Mouse (Mus musculus): ENCODE results near the gene Rtbdn. TPM values are rescaled to one million over a fixed set of nuclear protein-coding genes. Genes with fewer than 3 reads are reported as not detected.

Gene Rtbdn
- polyA plus RNA-seq, 1 experiment from 2014 or later, result 0.31 TPM

Other genes starting within 250 kb of the Rtbdn start
- gene Lyl1, start 245.5 kb upstream of the Rtbdn start, polyA plus RNA-seq (2015; fragmentation: Nextera tagmentation; extraction: Ambion mirVana), result 5.1 and 5.5 TPM in 2 replicates
- 3.1 and 3.7 TPM in 2 replicates for gene G430095P16Rik, start 224.0 kb upstream of the Rtbdn start, polyA plus RNA-seq (2015; fragmentation: Nextera tagmentation; extraction: Ambion mirVana)
- 14.2 and 14.8 TPM in 2 replicates for gene Nfix, start 146.6 kb upstream of the Rtbdn start, polyA plus RNA-seq (2015; fragmentation: Nextera tagmentation; extraction: Ambion mirVana)
- 4.5 and 5.3 TPM in 2 replicates for gene Dand5, start 124.2 kb upstream of the Rtbdn start, polyA plus RNA-seq (2015; fragmentation: Nextera tagmentation; extraction: Ambion mirVana)
- 61.7 and 62.6 TPM in 2 replicates for gene Gadd45gip1, start 115.5 kb upstream of the Rtbdn start, polyA plus RNA-seq (2015; fragmentation: Nextera tagmentation; extraction: Ambion mirVana)
- 102 and 106 TPM in 2 replicates for gene Rad23a, start 106.3 kb upstream of the Rtbdn start, polyA plus RNA-seq (2015; fragmentation: Nextera tagmentation; extraction: Ambion mirVana)
- gene Calr, start 100.1 kb upstream of the Rtbdn start, polyA plus RNA-seq (2015; fragmentation: Nextera tagmentation; extraction: Ambion mirVana), result 1,038 and 1,157 TPM in 2 replicates
- gene Farsa, start 90.0 kb upstream of the Rtbdn start, polyA plus RNA-seq (2015; fragmentation: Nextera tagmentation; extraction: Ambion mirVana), result 83.1 and 92.7 TPM in 2 replicates
- 49.9 and 54.4 TPM in 2 replicates for gene Syce2, start 74.9 kb upstream of the Rtbdn start, polyA plus RNA-seq (2015; fragmentation: Nextera tagmentation; extraction: Ambion mirVana)
- gene Gcdh, start 53.1 kb upstream of the Rtbdn start, polyA plus RNA-seq (2015; fragmentation: Nextera tagmentation; extraction: Ambion mirVana), result 42.8 and 49.2 TPM in 2 replicates
- 6.4 and 7.7 TPM in 2 replicates for gene Klf1, start 45.1 kb upstream of the Rtbdn start, polyA plus RNA-seq (2015; fragmentation: Nextera tagmentation; extraction: Ambion mirVana)
- gene Dnase2a, start 38.4 kb upstream of the Rtbdn start, polyA plus RNA-seq (2015; fragmentation: Nextera tagmentation; extraction: Ambion mirVana), result 8.7 and 10.2 TPM in 2 replicates
- 1.6 TPM in 2 replicates for gene Mast1, start 9.6 kb upstream of the Rtbdn start, polyA plus RNA-seq (2015; fragmentation: Nextera tagmentation; extraction: Ambion mirVana)
- not detected in 2 replicates for gene Gm49661, start 22.4 kb downstream of the Rtbdn start, polyA plus RNA-seq (2015; fragmentation: Nextera tagmentation; extraction: Ambion mirVana)
- 581 and 615 TPM in 2 replicates for gene Prdx2, start 22.6 kb downstream of the Rtbdn start, polyA plus RNA-seq (2015; fragmentation: Nextera tagmentation; extraction: Ambion mirVana)
- 116 and 117 TPM in 2 replicates for gene Rnaseh2a, start 22.8 kb downstream of the Rtbdn start, polyA plus RNA-seq (2015; fragmentation: Nextera tagmentation; extraction: Ambion mirVana)
- 28.4 and 30.7 TPM in 2 replicates for gene Junb, start 31.7 kb downstream of the Rtbdn start, polyA plus RNA-seq (2015; fragmentation: Nextera tagmentation; extraction: Ambion mirVana)
- gene Hook2, start 43.6 kb downstream of the Rtbdn start, polyA plus RNA-seq (2015; fragmentation: Nextera tagmentation; extraction: Ambion mirVana), result 68.7 and 75.8 TPM in 2 replicates
- 0.14 and 0.76 TPM in 2 replicates for gene Best2, start 67.5 kb downstream of the Rtbdn start, polyA plus RNA-seq (2015; fragmentation: Nextera tagmentation; extraction: Ambion mirVana)
- gene Asna1, start 78.3 kb downstream of the Rtbdn start, polyA plus RNA-seq (2015; fragmentation: Nextera tagmentation; extraction: Ambion mirVana), result 125 and 130 TPM in 2 replicates
- 110 and 113 TPM in 2 replicates for gene Trir, start 79.8 kb downstream of the Rtbdn start, polyA plus RNA-seq (2015; fragmentation: Nextera tagmentation; extraction: Ambion mirVana)
- gene Tnpo2, start 89.9 kb downstream of the Rtbdn start, polyA plus RNA-seq (2015; fragmentation: Nextera tagmentation; extraction: Ambion mirVana), result 28.1 and 29.4 TPM in 2 replicates
- gene Fbxw9, start 113.1 kb downstream of the Rtbdn start, polyA plus RNA-seq (2015; fragmentation: Nextera tagmentation; extraction: Ambion mirVana), result 25.2 and 27.4 TPM in 2 replicates
- gene Gm5741, start 121.0 kb downstream of the Rtbdn start, polyA plus RNA-seq (2015; fragmentation: Nextera tagmentation; extraction: Ambion mirVana), result not detected in 2 replicates
- 56.6 and 57.5 TPM in 2 replicates for gene Dhps, start 124.8 kb downstream of the Rtbdn start, polyA plus RNA-seq (2015; fragmentation: Nextera tagmentation; extraction: Ambion mirVana)
- gene Wdr83os, start 133.7 kb downstream of the Rtbdn start, polyA plus RNA-seq (2015; fragmentation: Nextera tagmentation; extraction: Ambion mirVana), result 133 and 151 TPM in 2 replicates
- 35.7 and 42.9 TPM in 2 replicates for gene Wdr83, start 134.3 kb downstream of the Rtbdn start, polyA plus RNA-seq (2015; fragmentation: Nextera tagmentation; extraction: Ambion mirVana)
- gene Man2b1, start 136.3 kb downstream of the Rtbdn start, polyA plus RNA-seq (2015; fragmentation: Nextera tagmentation; extraction: Ambion mirVana), result 55.4 and 55.7 TPM in 2 replicates
- gene Zfp791, start 176.1 kb downstream of the Rtbdn start, polyA plus RNA-seq (2015; fragmentation: Nextera tagmentation; extraction: Ambion mirVana), result 2.7 TPM in 2 replicates
- gene Cks1brt, start 204.9 kb downstream of the Rtbdn start, polyA plus RNA-seq (2015; fragmentation: Nextera tagmentation; extraction: Ambion mirVana), result not detected in 2 replicates

Measured in intestine, embryonic 15.5 days (tissue).